In the genomic region with DNA sequence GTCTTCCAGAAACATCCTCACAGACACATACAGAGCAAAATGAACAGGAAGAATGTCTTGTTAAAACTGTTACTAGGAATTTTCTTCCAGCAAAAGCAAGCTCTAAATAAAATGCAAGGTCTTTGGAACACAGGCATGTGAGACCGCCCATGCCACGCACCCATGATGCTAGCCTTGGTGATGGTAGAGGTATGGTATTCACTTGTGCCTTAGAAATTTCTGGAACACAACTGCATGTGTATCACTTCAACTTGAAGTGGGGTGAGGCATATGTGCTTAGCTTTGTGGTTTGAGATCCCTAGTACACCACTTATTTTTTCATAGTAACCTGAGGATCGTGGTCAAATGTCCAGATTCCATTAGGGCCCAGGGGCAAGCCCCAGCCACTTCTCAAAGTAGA, we compare ENCODE assay signal across 28 mouse cellular contexts. TPM values are rescaled to one million over a fixed set of nuclear protein-coding genes. Genes with fewer than 3 reads are reported as not detected.
"Had no signal": no experiment of that assay in that cellular context is flagged by ENCODE, and none has a peak within 500 bp of the region (broad histone marks: within the 10 kb centered on the region; RNA-seq: fewer than 3 reads in every experiment).

No protein-coding gene starts in this region.

- H3K9ac ChIP-seq: embryonic facial prominence, embryonic 12.5 days; embryonic facial prominence, embryonic 13.5 days; embryonic facial prominence, embryonic 15.5 days; forebrain, embryonic 12.5 days; forebrain, embryonic 13.5 days; forebrain, embryonic 15.5 days; forebrain, postnatal 0 days had no signal

- H3K9me3 ChIP-seq: embryonic facial prominence, embryonic 10.5 days; embryonic facial prominence, embryonic 12.5 days; embryonic facial prominence, embryonic 13.5 days; embryonic facial prominence, embryonic 15.5 days; forebrain, embryonic 10.5 days; forebrain, embryonic 12.5 days; forebrain, embryonic 13.5 days; forebrain, embryonic 15.5 days had no signal

- H3K27ac ChIP-seq: embryonic facial prominence, embryonic 10.5 days; embryonic facial prominence, embryonic 12.5 days; embryonic facial prominence, embryonic 13.5 days; embryonic facial prominence, embryonic 15.5 days; forebrain, embryonic 10.5 days; forebrain, embryonic 12.5 days; forebrain, embryonic 13.5 days; forebrain, embryonic 15.5 days; gastrocnemius, adult 2 months; heart, adult 2 months had no signal

- ATAC-seq: forebrain, embryonic 13.5 days; forebrain, embryonic 14.5 days; forebrain, embryonic 15.5 days; forebrain, embryonic 16.5 days; forebrain, postnatal 0 days had no signal

- DNase-seq: cerebellum, adult 8-10 months; cerebellum, adult 9-10 months; cerebellum, adult 9-11 months; cerebellum, postnatal 10 days; cerebellum, postnatal 14 days; cerebellum, postnatal 25 days; cerebellum, postnatal 36 days; embryo, embryonic 11 days; forebrain, postnatal 0 days; gastrocnemius, adult 2 months; gastrocnemius, postnatal 10 days; gastrocnemius, postnatal 14 days; gastrocnemius, postnatal 25 days; gastrocnemius, postnatal 36 days; heart, adult 11 months; heart, adult 18-20 months; heart, adult 2 months had no signal

- H3K36me3 ChIP-seq: embryonic facial prominence, embryonic 10.5 days; embryonic facial prominence, embryonic 12.5 days; embryonic facial prominence, embryonic 13.5 days; embryonic facial prominence, embryonic 15.5 days; forebrain, embryonic 10.5 days; forebrain, embryonic 12.5 days; forebrain, embryonic 15.5 days had no signal

- H3K27me3 ChIP-seq: embryonic facial prominence, embryonic 12.5 days; embryonic facial prominence, embryonic 13.5 days; embryonic facial prominence, embryonic 15.5 days; forebrain, embryonic 12.5 days; forebrain, embryonic 13.5 days; forebrain, embryonic 15.5 days had no signal

- H3K4me3 ChIP-seq: embryonic facial prominence, embryonic 10.5 days; embryonic facial prominence, embryonic 12.5 days; embryonic facial prominence, embryonic 13.5 days; embryonic facial prominence, embryonic 15.5 days; erythroblast, embryonic 14.5 days; forebrain, embryonic 10.5 days; forebrain, embryonic 12.5 days; forebrain, embryonic 13.5 days; forebrain, embryonic 15.5 days; gastrocnemius, adult 2 months; heart, adult 2 months had no signal

- H3K4me2 ChIP-seq: embryonic facial prominence, embryonic 12.5 days; embryonic facial prominence, embryonic 13.5 days; embryonic facial prominence, embryonic 15.5 days; forebrain, embryonic 12.5 days; forebrain, embryonic 13.5 days; forebrain, embryonic 15.5 days had no signal

- H3K4me1 ChIP-seq: forebrain, embryonic 10.5 days; forebrain, embryonic 12.5 days; forebrain, embryonic 13.5 days; forebrain, embryonic 15.5 days had no signal

RNA-seq across cellular contexts. Expression of gene Daam2, which starts 13.2 kb away (rescaled TPM):
- polyA plus RNA-seq: erythroblast, embryonic 14.5 days had no signal

RNA-seq across cellular contexts. Expression of gene Kif6, which starts 37.6 kb away (rescaled TPM):
- polyA plus RNA-seq: erythroblast, embryonic 14.5 days had no signal
